Mouse (Mus musculus) neural tube, embryonic 13.5 days (tissue): ENCODE data around the gene Rarg. TPM values are rescaled to one million over a fixed set of nuclear protein-coding genes. Genes with fewer than 3 reads are reported as not detected.
A peak's percentile ranks its signal among the peaks of the same experiment; 100 is the strongest.

Source experiments
- ATAC-seq: fragments of 200-750 bp; cut with Nextera tagmentation; 2 replicates; pipeline ENCODE4 v1.8.0; 2017; ENCODE audit warnings: low read depth, mild to moderate bottlenecking, moderate TSS enrichment, moderate library complexity
- H3K27ac ChIP-seq: fragments of 300-500 bp; sonication (generic); replicated peaks from 2 replicates; pipeline ENCODE4 v1.5.1; 2015; ENCODE audit warnings: moderate library complexity, mild to moderate bottlenecking, inconsistent platforms
- H3K27me3 ChIP-seq: fragments of 300-500 bp; sonication (generic); 2 replicates; pipeline ENCODE4 v1.6.1; 2015; ENCODE audit warnings: mild to moderate bottlenecking, inconsistent platforms
- H3K36me3 ChIP-seq: fragments of 300-500 bp; sonication (generic); 2 replicates; pipeline ENCODE4 v1.6.1; 2015; ENCODE audit warnings: mild to moderate bottlenecking, inconsistent platforms
- H3K4me1 ChIP-seq: fragments of 300-500 bp; sonication (generic); replicated peaks from 2 replicates; pipeline ENCODE4 v1.6.1; 2015; ENCODE audit warnings: inconsistent platforms
- H3K4me2 ChIP-seq: fragments of 300-500 bp; sonication (generic); 2 replicates; pipeline ENCODE4 v1.6.1; 2015; ENCODE audit warnings: inconsistent platforms, mild to moderate bottlenecking, moderate library complexity
- H3K4me3 ChIP-seq: fragments of 300-500 bp; sonication (generic); 2 replicates; pipeline ENCODE4 v1.5.1; 2015; ENCODE audit warnings: mild to moderate bottlenecking, inconsistent platforms
- H3K9ac ChIP-seq: fragments of 300-500 bp; sonication (generic); 2 replicates; pipeline ENCODE4 v1.6.1; 2015; ENCODE audit warnings: moderate library complexity, mild to moderate bottlenecking, inconsistent platforms
- H3K9me3 ChIP-seq: fragments of 300-500 bp; sonication (generic); 2 replicates; pipeline ENCODE4 v1.6.1; 2016; ENCODE audit warnings: inconsistent platforms
- WGBS: fragments of 180-500 bp; shearing (Covaris S2); methylation state at CpG from one replicate; pipeline ENCODE4 v1.1.7; 2015; 5-methylcytosine and 5-hydroxymethylcytosine counted together
- polyA plus RNA-seq: library from polyadenylated mRNA; unstranded; fragments of >200 nt; fragmentation: Nextera tagmentation; extraction: Ambion mirVana; gene quantifications from 2 replicates; pipeline ENCODE4 v1.2.1, GENCODE M21; 2015

Rarg gene
- polyA plus RNA-seq, 1 experiment from 2014 or later = 8.5 TPM

DNA sequence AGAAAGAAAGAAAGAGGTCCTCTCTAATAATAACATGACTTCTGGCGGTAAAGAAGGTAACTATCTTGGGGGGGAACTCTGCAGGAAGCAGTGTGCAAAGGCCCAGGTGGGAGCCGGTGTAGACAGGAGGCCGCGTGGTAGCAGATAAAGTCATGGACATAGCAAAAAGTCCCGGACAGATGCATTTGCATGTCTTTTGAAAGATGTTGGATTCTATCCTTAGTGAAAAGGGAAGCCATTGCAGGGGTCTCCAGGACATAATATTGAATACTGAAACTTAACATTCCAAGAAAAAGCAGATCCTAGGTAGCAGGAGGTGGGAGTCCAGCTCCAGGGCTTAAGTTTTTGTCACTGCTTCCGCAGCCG lies 21.4 kb upstream of the Rarg start:
- Histone ChIP-seq H3K4me2 (peak overlapping the region; percentile 96), H3K4me1 (peaks cover 21% of the 10 kb centered on the region), H3K36me3 (peaks cover 24% of the 10 kb centered on the region), H3K27me3 (no peaks in the 10 kb centered on the region), H3K27ac (peak overlapping the region; percentile 90), H3K9me3 (no peaks in the 10 kb centered on the region), H3K4me3 (peak overlapping the region; percentile 91), H3K9ac (peak overlapping the region; percentile 86)
- ATAC-seq = peak; percentile 11
- WGBS = 36% methylated on average over 7 of the region's 7 CpGs

DNA sequence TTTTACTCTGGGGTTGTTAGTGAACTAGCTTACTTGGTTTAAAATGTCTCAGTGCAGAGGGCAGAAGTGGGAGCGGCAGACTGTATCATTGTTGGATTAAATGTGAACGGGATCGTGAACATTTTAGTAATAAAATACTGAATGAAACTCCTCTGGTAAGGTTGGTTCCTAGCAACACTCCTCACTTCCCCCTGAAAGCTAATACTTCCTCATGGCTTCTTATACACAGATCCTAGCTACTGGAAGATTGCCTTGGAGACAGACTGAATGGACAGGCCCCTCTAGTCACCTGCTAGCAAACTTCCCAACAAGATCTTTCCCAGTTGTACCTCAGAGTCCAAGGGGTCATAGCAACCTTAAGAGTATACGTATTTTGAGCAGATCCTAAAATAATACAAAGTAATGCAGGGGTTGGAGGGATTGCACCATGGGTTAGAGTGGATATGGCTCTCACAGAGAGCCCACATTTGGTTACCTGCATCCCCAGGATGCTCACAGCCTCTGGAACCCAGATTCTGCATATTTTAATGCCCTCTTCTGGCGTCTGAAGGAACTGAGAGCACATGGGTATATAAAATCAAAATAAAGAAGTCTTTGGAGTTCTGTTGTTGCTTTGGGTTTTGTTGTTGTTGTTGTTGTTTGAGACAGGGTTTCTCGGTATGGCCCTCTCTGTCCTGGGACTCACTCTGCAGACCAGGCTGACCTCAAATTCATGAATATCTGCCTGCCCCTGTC lies 16.8 kb upstream of the Rarg start:
- no peak overlapping the region for H3K4me2 ChIP-seq
- no peak overlapping the region for H3K27ac ChIP-seq
- ATAC-seq = no peak
- H3K4me3 ChIP-seq = no peak overlapping the region
- H3K4me1 ChIP-seq = peaks cover 15% of the 10 kb centered on the region
- 74% methylated on average over 6 of the region's 6 CpGs for WGBS
- peaks cover 22% of the 10 kb centered on the region; the same call in 1 of the 2 replicates for H3K27me3 ChIP-seq
- no peaks in the 10 kb centered on the region for H3K36me3 ChIP-seq
- no peaks in the 10 kb centered on the region for H3K9me3 ChIP-seq
- H3K9ac ChIP-seq = no peak overlapping the region

DNA sequence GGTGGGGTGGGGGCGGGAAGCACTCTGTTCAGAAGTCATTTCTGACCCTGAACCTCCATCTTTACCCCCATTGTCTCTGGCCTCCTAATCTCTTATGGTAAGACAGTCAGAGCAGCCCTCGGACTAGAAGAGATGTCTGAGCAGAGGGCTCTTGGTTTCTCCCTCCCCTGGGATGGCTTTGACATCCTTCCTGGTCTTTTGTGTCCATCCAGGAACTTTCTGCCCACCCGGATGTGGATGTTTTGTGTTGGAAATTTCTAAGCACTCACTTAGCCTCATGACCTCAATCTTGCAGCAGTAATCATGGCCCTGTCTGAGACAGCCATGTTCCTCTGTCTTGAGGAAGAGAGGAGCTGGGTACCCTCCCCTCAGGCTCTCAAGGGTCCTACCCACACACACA lies 14.1 kb upstream of the Rarg start:
- H3K9me3 ChIP-seq = no peaks in the 10 kb centered on the region
- 32% methylated on average over 3 of the region's 3 CpGs for WGBS
- peaks cover 9% of the 10 kb centered on the region; the same call in 1 of the 2 replicates for H3K4me1 ChIP-seq
- peaks cover 22% of the 10 kb centered on the region; the same call in 1 of the 2 replicates for H3K27me3 ChIP-seq
- H3K36me3 ChIP-seq = no peaks in the 10 kb centered on the region
- no peak overlapping the region for H3K4me3 ChIP-seq
- no peak overlapping the region for H3K9ac ChIP-seq
- no peak overlapping the region for H3K27ac ChIP-seq
- ATAC-seq = no peak
- H3K4me2 ChIP-seq = no peak overlapping the region

DNA sequence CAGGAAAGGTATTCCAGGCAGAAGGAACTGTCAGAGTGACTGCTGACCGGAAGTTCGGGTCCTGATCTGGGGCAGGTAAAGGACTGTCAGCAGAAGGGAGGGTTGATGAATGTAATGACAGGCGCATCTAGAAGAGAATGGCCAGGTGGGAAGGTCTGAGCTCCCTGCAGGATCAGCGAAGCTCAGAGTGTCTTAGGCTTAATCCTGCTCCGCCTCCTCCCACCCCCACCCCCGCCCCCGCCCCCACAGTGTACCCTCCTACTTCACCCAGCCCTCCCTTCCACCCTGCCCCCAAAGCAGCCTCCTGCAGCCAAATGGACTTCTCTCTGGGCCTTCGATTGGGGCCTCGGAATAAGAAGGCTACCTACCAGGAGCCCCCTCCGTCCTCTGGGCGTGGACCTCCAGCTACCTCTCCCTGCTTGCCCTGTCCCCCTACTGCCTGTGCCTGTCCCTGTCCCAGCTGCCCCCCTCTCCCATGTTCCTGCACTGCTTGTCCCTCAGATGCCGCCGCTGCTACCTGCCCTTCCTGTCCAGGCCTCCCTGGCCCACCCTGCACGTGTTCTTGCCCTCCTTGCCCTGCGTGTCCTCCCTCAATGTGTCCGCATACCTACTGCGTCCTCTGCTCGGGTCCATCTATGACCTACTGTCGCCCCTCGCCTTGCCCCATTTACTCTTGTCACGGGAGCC lies 13.1 kb upstream of the Rarg start, which contains the start of gene Gm9918:
Gene Gm9918 (plus strand): TSS at position 290 of the 687 bp plus-strand sequence.
- Histone ChIP-seq H3K27me3 (peaks cover 22% of the 10 kb centered on the region; the same call in 1 of the 2 replicates), H3K9ac (0 out of 2 replicates have a peak within 1 kb of the TSS, but pooled peaks have one; percentile 38), H3K4me1 (peaks cover 9% of the 10 kb centered on the region; the same call in 1 of the 2 replicates), H3K9me3 (no peaks in the 10 kb centered on the region), H3K36me3 (no peaks in the 10 kb centered on the region), H3K4me3 (peak within 1 kb of the TSS; percentile 12; the same call in 1 of the 2 replicates), H3K27ac (no peak within 1 kb of the TSS), H3K4me2 (peak within 1 kb of the TSS; percentile 32)
- 13% methylated on average over 21 of the region's 21 CpGs for WGBS
- no peak for ATAC-seq

DNA sequence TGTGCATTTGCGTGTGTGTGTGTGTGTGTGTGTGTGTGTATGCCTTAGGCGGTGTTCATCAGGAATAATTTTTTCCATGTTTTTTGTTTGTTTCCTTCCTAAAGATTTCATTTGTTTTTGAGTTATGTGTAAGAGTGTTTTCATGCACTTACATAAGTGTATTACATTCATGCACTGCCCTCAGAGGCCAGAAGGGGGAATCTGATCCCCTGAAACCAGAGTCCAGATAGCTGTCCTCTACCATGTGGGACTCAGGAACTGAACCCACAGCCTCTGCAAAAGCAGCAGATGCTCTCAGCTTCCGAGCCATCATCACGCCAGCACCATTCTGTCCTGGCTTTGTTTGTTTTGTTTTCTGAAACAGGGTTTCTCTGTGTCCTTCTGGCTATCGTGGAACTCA lies 8.2 kb upstream of the Rarg start:
- H3K27me3 ChIP-seq = peaks cover 15% of the 10 kb centered on the region
- H3K9ac ChIP-seq = no peak overlapping the region
- no peaks in the 10 kb centered on the region for H3K9me3 ChIP-seq
- H3K36me3 ChIP-seq = no peaks in the 10 kb centered on the region
- no peak overlapping the region for H3K27ac ChIP-seq
- H3K4me3 ChIP-seq = no peak overlapping the region
- H3K4me1 ChIP-seq = peaks cover 3% of the 10 kb centered on the region; the same call in 1 of the 2 replicates
- no peak for ATAC-seq
- no peak overlapping the region for H3K4me2 ChIP-seq
- WGBS = 87% methylated on average over 5 of the region's 5 CpGs

DNA sequence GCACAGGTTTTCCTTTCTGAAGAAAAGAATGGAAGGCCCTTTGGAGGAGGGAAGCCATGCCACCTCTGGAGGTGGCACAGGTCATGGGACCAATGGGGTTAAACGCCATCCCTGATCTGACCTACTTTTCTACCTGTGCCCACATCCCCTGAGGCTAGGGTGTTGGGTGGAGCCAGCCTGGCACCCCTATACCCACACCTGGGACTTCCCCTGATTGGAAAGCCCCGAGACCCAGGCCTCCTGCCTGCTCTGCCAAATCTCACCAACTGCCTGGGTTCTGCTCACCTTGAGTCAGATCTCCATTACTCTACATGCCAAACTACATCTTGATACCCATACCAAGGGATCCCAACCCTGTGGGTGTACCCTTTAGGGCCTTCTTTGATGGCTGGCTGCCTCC lies 5.7 kb upstream of the Rarg start:
- 76% methylated on average over 2 of the region's 2 CpGs for WGBS
- peaks cover 30% of the 10 kb centered on the region for H3K27me3 ChIP-seq
- no peak for ATAC-seq

DNA sequence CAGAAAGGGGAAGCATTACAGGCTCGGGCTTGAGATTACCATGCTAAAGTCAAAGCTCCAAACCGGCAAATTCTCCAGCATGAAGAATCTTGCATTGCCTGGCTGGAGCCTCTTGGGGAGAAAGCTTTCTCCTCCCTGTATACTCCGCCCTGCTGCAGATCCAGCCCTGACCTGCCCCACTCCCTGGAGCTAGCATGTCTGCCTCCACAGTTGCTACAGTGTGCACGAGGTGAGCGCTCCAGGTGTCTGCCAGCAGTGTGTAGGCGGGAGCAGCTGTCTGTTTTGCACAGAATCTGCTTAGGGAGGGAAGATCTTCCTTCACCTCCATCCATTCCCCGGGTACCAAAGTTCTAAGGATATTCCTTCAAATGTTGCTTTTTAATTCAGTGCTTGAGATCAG lies 5.3 kb upstream of the Rarg start:
- Histone ChIP-seq H3K9me3 (no peaks in the 10 kb centered on the region), H3K4me1 (peaks cover 16% of the 10 kb centered on the region), H3K4me2 (no peak overlapping the region), H3K36me3 (no peaks in the 10 kb centered on the region), H3K4me3 (no peak overlapping the region), H3K27me3 (peaks cover 34% of the 10 kb centered on the region), H3K27ac (no peak overlapping the region), H3K9ac (no peak overlapping the region)
- WGBS = 54% methylated on average over 7 of the region's 7 CpGs
- ATAC-seq = no peak

More for the DNA sequence above, 5.7 kb upstream of the Rarg start:
- H3K4me1 ChIP-seq = peaks cover 12% of the 10 kb centered on the region
- no peak overlapping the region for H3K9ac ChIP-seq
- H3K27ac ChIP-seq = no peak overlapping the region
- no peak overlapping the region for H3K4me2 ChIP-seq
- no peaks in the 10 kb centered on the region for H3K36me3 ChIP-seq
- no peak overlapping the region for H3K4me3 ChIP-seq
- H3K9me3 ChIP-seq = no peaks in the 10 kb centered on the region

DNA sequence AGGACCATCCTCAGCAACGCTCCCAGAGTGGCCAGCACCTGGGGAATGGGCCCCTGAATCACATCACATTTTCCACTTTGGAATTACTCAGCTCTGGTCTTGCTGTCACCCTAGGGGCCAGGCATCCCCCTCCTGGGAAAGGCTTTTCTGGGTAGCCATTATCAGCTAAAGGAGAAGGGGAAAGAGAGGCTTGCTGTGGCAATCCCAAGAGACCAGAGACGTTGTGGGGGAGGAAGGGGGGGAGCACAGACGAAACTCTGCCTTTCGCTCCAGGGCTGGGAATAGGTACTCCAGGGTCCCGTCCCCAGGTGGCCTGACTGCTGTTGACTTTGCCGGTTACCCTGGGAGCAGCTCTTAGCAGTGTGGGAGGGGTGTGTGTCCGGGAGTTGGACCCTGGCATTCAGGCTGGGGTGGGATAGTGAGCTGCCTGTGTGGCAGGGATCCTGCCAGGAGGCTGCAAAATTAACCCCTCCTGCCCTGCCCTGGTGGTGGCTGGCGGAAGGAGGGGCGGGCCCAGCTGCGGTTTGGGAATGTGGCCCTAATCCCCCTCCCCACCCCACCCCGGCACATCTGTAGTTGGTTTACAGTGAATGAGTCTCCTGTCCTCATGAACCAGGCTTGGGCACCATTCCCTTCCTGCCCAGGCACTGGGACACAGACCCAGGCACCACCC lies 1.4 kb upstream of the Rarg start:
- Histone ChIP-seq H3K4me2 (peak overlapping the region; percentile 91), H3K36me3 (no peaks in the 10 kb centered on the region), H3K9ac (0 out of 2 replicates have a peak overlapping the region, but pooled peaks have one; percentile 5), H3K4me3 (no peak overlapping the region), H3K9me3 (no peaks in the 10 kb centered on the region), H3K27me3 (peaks cover 60% of the 10 kb centered on the region), H3K4me1 (peaks cover 29% of the 10 kb centered on the region), H3K27ac (no peak overlapping the region)
- ATAC-seq = no peak
- 12% methylated on average over 11 of the region's 11 CpGs for WGBS

DNA sequence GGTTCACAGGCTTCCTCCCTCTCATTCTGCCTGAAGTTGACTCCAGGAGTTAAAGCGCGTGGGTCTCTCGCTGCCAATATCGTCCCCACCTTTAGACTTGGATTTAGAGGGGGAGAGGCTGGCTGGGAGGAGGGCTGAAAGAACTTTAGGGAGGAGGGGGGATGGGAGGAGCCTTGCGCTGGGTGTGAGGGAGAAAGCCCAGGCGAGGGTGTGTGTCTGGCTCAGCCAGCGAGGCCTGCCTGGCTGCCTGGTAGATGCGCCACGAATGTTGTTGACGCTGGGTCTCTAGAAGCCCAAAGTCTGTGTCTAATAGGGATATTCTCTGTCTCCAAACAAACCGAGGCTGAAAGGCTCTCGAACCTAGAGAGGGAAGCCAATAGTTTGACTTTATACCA lies 756 bp upstream of the Rarg start:
- no peak overlapping the region for H3K9ac ChIP-seq
- H3K27ac ChIP-seq = 0 out of 2 replicates have a peak overlapping the region, but pooled peaks have one; percentile 23
- ATAC-seq = 0 out of 2 replicates have a peak, but pooled peaks have one; percentile 13
- no peaks in the 10 kb centered on the region for H3K9me3 ChIP-seq
- peaks cover 29% of the 10 kb centered on the region for H3K4me1 ChIP-seq
- peak overlapping the region; percentile 53 for H3K4me3 ChIP-seq
- peak overlapping the region; percentile 91 for H3K4me2 ChIP-seq
- H3K36me3 ChIP-seq = no peaks in the 10 kb centered on the region
- WGBS = 6% methylated on average over 12 of the region's 12 CpGs
- H3K27me3 ChIP-seq = peaks cover 58% of the 10 kb centered on the region

DNA sequence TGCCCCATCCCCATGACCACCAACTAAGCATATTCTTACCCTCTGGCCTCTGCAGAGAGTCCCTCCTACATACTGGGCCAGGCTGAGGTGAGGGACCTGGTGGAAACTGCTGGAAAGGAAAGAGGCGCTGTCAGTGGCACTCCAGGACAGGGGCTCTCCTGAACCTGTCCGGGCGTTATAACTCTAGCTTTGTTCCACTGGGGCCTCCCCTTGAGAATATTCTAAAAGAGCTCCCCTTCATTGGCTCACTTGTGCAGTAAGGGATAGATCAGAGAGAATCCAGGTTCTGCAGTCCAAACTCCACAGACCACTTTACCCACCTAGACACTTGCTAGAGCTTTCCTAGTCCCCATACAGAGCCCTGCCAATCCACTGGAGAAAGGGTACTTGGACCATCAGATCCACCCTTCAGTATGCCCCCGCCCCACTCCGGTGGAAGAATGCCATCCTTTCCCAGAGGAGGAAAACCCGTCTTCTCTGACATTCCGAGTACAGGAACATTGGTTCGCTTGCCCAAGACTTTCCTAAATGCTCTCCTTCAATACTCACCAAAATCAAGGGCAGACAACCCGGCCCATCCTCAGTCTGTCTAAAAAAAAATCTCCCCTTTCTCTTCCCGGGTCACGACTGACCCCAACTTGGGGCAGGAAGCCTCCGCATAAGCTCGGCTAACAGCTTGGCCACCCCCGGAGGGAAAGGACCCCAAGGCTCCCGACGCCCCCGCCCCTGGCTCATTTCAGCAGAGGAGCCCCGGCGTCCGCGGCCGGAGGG lies 701 bp downstream of the Rarg start:
- peak overlapping the region; percentile 91 for H3K4me2 ChIP-seq
- no peak for ATAC-seq
- peaks cover 52% of the 10 kb centered on the region for H3K27me3 ChIP-seq
- H3K36me3 ChIP-seq = no peaks in the 10 kb centered on the region
- H3K9me3 ChIP-seq = no peaks in the 10 kb centered on the region
- H3K27ac ChIP-seq = peak overlapping the region; percentile 57
- 8% methylated on average over 22 of the region's 22 CpGs for WGBS
- peak overlapping the region; percentile 53 for H3K4me3 ChIP-seq
- H3K9ac ChIP-seq = peak overlapping the region; percentile 78
- H3K4me1 ChIP-seq = peaks cover 29% of the 10 kb centered on the region

DNA sequence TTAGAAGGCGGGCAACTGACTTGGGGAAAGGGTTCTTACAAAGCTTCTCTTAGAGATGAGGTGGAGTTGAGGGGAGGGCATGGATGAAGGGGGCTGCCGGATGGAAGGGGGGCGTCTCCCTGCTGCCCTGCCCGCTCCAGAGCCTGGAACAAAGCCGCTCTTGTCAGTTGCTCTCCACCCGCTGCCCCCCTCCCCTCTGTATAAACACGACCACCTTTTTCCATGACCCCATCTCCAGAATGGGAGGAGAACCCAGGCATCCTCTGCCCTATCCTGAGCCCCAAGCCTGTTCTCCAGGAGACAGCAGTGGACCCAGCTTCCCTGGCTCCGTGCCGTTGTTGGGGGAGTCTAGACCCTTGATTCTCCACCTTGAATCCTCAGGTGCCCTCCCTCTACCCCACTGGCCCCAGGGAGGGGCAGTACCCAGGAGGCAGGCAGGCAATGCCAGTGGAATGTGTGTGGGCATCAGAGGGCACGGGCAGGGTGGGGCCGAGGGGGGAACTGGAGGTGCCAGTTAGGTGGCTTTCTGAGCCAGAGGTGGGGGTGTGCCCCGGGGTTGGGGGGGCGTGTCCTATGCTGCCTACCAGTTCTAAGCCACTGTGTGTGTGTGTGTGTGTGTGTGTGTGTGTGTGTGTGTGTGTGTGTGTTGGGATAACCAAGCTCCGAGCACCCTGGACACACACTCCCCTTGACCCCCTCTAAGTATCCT lies 1.6 kb downstream of the Rarg start:
- 46% methylated on average over 13 of the region's 14 CpGs for WGBS

More for the DNA sequence above, 1.6 kb downstream of the Rarg start:
- no peak for ATAC-seq
- no peaks in the 10 kb centered on the region for H3K9me3 ChIP-seq
- peak overlapping the region; percentile 53 for H3K4me3 ChIP-seq
- peak overlapping the region; percentile 91 for H3K4me2 ChIP-seq
- peaks cover 52% of the 10 kb centered on the region for H3K27me3 ChIP-seq
- 0 out of 2 replicates have a peak overlapping the region, but pooled peaks have one; percentile 46 for H3K27ac ChIP-seq
- no peaks in the 10 kb centered on the region for H3K36me3 ChIP-seq
- H3K9ac ChIP-seq = no peak overlapping the region
- peaks cover 29% of the 10 kb centered on the region for H3K4me1 ChIP-seq
